Mouse (Mus musculus): ENCODE results near the gene Rab33b. TPM values are rescaled to one million over a fixed set of nuclear protein-coding genes. Genes with fewer than 3 reads are reported as not detected.

Gene Rab33b
- polyA plus RNA-seq, 1 experiment from 2014 or later = 24.2 TPM

DNA sequence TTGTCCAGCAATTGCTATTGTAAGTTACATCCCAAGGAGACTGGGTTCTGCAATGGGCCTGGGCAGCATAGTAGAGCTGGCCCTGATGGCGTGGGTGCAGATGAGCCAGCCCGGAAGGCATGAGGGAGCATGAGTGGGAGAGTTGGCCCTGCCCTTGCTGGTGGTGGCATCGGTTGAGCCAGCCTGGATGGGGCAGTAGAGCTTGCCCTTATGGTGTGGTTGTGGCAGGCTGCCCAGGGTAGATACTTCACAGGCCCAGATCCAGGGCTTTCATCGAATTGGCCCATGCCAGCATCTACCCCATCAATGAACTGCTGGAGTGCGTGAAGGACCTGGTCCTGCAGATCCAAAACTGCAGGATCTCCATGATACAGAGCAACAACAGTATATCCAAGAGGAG lies 28.3 kb downstream of the Rab33b start:
- WGBS = 97% methylated on average over 5 of the region's 5 CpGs
- H3K9me3 ChIP-seq = no peaks in the 10 kb centered on the region
- H3K9ac ChIP-seq (replicated peaks) = no peak overlapping the region
- no peak overlapping the region for H3K27ac ChIP-seq
- ATAC-seq (ENCODE audit: insufficient number of reproducible peaks, insufficient read depth, low FRiP score, low TSS enrichment, low read depth) = no peak
- no peaks in the 10 kb centered on the region for H3K27me3 ChIP-seq
- no peak overlapping the region for H3K4me3 ChIP-seq (replicated peaks)
- no peaks in the 10 kb centered on the region for H3K4me1 ChIP-seq (replicated peaks)
- H3K4me2 ChIP-seq = no peak overlapping the region
- H3K36me3 ChIP-seq = no peaks in the 10 kb centered on the region

DNA sequence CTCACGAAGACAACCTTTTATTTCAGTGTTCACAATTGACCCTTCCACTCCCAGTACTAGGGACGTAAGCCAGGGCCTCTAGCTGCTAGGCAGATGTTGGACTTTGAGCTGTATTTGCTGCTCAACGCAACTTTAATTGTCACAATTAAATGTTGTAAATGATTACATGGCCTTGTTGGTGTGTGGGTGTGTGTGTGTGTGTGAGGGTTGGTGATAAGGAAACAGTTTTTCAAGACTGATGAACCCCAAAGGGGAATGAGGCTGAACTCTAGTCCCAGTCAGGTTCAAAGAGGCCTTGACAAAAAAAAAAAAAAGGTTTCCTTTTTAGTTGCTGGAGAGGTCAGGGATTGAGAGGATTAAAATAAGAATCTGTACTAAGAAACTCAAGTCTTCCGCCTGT lies 33.7 kb downstream of the Rab33b start:
- no peaks in the 10 kb centered on the region for H3K27me3 ChIP-seq
- H3K4me2 ChIP-seq = no peak overlapping the region
- no peak for ATAC-seq (ENCODE audit: insufficient number of reproducible peaks, insufficient read depth, low FRiP score, low TSS enrichment, low read depth)
- H3K9me3 ChIP-seq = no peaks in the 10 kb centered on the region
- H3K27ac ChIP-seq = no peak overlapping the region
- H3K4me1 ChIP-seq (replicated peaks) = 0 out of 2 replicates have a peak, but pooled peaks cover 6% of the 10 kb centered on the region
- no peak overlapping the region for H3K4me3 ChIP-seq (replicated peaks)
- 80% methylated on average over 4 of the region's 4 CpGs for WGBS
- no peak overlapping the region for H3K9ac ChIP-seq (replicated peaks)
- H3K36me3 ChIP-seq = peaks cover 34% of the 10 kb centered on the region

DNA sequence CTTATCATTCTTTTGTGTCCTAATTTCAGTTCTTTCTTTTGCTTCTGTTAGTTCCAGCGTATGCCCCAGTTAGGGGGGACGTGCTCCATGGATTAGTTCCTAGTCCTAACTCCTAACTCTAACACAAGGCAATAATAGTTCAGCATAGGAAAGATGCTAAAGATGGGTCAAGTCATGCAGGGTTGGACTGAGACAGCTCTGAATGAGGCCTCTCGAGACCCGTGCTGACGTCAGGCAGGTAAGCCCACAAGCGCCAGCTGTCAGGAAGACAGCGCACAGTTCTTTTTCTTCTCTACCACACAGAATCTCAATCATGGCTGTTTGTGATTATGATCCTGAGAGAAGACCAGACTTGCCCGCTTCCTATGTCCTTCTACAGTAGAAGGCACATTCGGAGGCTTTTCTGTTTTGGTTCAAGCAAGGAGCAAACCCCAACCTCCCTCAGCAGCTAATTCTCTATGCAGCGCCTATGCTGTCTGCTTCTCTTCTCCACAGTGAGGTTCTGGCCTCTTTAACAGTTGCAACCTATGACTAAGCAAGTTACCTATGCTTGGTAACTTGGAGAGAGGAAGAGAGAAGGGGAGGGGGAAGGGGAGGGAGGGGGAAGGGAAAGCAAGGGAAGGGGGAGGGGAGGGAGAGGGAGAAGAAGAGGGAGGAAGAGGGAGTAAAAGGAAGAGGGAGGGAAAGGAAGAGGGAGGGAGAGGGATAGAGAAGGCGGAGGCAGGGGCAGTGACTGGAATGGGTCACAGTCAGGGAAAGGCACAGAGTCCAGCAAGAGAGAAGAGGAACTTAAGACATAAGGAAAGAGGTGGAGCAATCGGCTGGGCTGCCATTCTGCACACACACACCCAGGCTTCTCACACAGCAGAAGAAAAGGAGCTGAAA lies 34.4 kb downstream of the Rab33b start:
- Histone ChIP-seq H3K9ac (replicated peaks) (no peak overlapping the region), H3K36me3 (peaks cover 41% of the 10 kb centered on the region), H3K4me3 (replicated peaks) (no peak overlapping the region), H3K9me3 (no peaks in the 10 kb centered on the region), H3K27ac (no peak overlapping the region), H3K4me2 (no peak overlapping the region), H3K27me3 (no peaks in the 10 kb centered on the region), H3K4me1 (replicated peaks) (0 out of 2 replicates have a peak, but pooled peaks cover 6% of the 10 kb centered on the region)
- ATAC-seq (ENCODE audit: insufficient number of reproducible peaks, insufficient read depth, low FRiP score, low TSS enrichment, low read depth) = no peak
- WGBS = 76% methylated on average over 12 of the region's 12 CpGs

DNA sequence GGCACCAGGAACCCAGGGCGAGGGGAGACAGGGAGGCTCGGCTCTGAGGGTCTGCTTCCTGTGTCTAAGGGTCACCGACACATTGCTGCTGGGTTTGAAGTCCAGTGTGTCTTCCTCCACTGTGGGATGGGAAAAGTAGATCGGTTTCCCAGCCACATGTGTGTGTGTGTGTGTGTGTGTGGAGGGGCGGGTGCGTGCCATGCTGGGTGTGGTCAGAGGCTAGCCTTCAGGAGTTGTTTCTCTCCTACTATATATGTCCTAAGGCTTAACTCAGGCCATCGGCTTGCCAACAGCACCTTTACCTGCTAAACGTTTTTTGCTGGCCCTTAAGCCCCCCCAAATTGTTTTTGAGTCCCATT lies 35.0 kb downstream of the Rab33b start:
- no peak overlapping the region for H3K4me3 ChIP-seq (replicated peaks)
- peaks cover 47% of the 10 kb centered on the region for H3K36me3 ChIP-seq
- ATAC-seq (ENCODE audit: insufficient number of reproducible peaks, insufficient read depth, low FRiP score, low TSS enrichment, low read depth) = no peak
- H3K4me1 ChIP-seq (replicated peaks) = 0 out of 2 replicates have a peak, but pooled peaks cover 6% of the 10 kb centered on the region
- no peak overlapping the region for H3K9ac ChIP-seq (replicated peaks)
- H3K27me3 ChIP-seq = no peaks in the 10 kb centered on the region
- 72% methylated on average over 8 of the region's 8 CpGs for WGBS
- no peaks in the 10 kb centered on the region for H3K9me3 ChIP-seq
- H3K4me2 ChIP-seq = no peak overlapping the region
- no peak overlapping the region for H3K27ac ChIP-seq

DNA sequence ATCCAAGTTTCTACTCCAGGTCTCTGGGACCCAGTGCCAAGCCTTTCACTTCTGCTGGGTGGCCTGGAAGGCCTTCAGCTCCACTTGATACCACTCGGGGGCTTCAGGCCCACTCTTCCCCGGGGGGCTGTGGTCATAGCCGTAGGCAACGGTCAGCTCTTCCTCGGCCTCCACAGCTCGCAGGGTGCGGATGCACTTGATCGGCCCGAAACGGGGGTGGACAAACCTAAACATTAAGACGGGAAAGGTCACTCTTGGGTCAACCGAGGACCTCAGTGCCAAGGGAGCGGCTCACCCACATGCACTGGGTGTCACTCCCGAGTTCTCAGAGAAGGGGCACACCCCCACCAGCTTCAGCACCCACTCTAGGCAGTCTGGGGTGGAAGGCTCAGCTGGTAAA lies 37.5 kb downstream of the Rab33b start:
- ATAC-seq (ENCODE audit: insufficient number of reproducible peaks, insufficient read depth, low FRiP score, low TSS enrichment, low read depth) = no peak
- WGBS = 92% methylated on average over 14 of the region's 14 CpGs
- no peak overlapping the region for H3K9ac ChIP-seq (replicated peaks)
- H3K4me3 ChIP-seq (replicated peaks) = no peak overlapping the region
- 0 out of 2 replicates have a peak, but pooled peaks cover 6% of the 10 kb centered on the region for H3K4me1 ChIP-seq (replicated peaks)
- no peaks in the 10 kb centered on the region for H3K9me3 ChIP-seq
- no peak overlapping the region for H3K27ac ChIP-seq
- peaks cover 72% of the 10 kb centered on the region for H3K36me3 ChIP-seq
- H3K27me3 ChIP-seq = no peaks in the 10 kb centered on the region
- no peak overlapping the region for H3K4me2 ChIP-seq

DNA sequence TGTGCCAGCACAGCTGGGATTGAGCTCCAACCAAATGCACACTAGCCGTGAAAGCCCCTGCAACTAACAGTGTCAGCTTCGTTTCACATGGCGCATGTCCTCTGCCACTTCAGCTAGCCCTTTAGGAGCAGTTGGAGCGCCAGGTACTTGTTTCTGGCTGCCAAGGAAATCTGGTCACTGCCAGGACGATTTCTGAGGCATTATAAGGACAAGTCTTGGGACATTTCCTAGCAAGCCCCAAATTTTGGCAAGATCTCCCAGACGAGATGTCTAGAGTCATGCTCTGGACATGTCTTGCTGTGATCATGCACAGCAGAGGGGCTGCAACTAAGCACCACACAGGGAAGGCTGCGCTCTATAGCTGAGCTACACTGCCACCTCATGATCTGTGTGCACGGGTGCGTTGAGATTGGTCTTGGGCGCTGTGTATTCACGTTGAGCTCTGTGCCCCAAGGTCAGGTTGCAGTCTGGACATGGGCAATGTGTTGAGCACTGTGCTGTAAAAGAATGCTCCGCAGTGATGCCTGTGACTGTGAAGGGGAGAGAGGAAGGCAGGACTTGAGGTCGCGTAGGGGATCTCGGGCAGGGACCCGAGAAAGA lies 41.6 kb downstream of the Rab33b start:
- Histone ChIP-seq H3K36me3 (peaks cover 96% of the 10 kb centered on the region), H3K9ac (replicated peaks) (no peak overlapping the region), H3K4me3 (replicated peaks) (no peak overlapping the region), H3K4me2 (no peak overlapping the region), H3K9me3 (no peaks in the 10 kb centered on the region), H3K27me3 (no peaks in the 10 kb centered on the region), H3K27ac (no peak overlapping the region), H3K4me1 (replicated peaks) (no peaks in the 10 kb centered on the region)
- ATAC-seq (ENCODE audit: insufficient number of reproducible peaks, insufficient read depth, low FRiP score, low TSS enrichment, low read depth) = no peak
- 82% methylated on average over 16 of the region's 16 CpGs for WGBS

DNA sequence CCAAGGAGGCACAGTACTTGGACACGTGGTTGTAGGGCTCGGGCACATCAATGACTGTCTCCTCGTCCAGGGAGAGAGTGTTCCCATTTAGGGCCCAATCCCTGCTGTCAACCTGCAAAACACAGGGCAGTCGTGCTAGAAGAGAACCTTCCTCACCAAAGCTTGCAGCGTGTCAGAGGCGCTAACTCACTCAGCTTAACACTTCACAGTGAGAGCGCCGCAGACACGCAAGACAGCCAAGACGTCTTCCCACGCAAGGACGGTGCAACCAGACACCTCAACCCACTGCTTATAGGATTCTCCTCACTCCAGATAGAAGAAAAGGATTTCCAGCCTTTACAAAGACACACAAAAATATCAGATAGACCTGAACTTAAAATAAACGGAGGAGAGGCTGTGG lies 43.2 kb downstream of the Rab33b start:
- H3K4me1 ChIP-seq (replicated peaks) = peaks cover under 1% of the 10 kb centered on the region; the same call in 1 of the 2 replicates
- peaks cover 96% of the 10 kb centered on the region for H3K36me3 ChIP-seq
- H3K9ac ChIP-seq (replicated peaks) = no peak overlapping the region
- no peaks in the 10 kb centered on the region for H3K27me3 ChIP-seq
- no peak overlapping the region for H3K27ac ChIP-seq
- H3K4me3 ChIP-seq (replicated peaks) = no peak overlapping the region
- no peak overlapping the region for H3K4me2 ChIP-seq
- no peaks in the 10 kb centered on the region for H3K9me3 ChIP-seq
- no peak for ATAC-seq (ENCODE audit: insufficient number of reproducible peaks, insufficient read depth, low FRiP score, low TSS enrichment, low read depth)
- 91% methylated on average over 13 of the region's 13 CpGs for WGBS

DNA sequence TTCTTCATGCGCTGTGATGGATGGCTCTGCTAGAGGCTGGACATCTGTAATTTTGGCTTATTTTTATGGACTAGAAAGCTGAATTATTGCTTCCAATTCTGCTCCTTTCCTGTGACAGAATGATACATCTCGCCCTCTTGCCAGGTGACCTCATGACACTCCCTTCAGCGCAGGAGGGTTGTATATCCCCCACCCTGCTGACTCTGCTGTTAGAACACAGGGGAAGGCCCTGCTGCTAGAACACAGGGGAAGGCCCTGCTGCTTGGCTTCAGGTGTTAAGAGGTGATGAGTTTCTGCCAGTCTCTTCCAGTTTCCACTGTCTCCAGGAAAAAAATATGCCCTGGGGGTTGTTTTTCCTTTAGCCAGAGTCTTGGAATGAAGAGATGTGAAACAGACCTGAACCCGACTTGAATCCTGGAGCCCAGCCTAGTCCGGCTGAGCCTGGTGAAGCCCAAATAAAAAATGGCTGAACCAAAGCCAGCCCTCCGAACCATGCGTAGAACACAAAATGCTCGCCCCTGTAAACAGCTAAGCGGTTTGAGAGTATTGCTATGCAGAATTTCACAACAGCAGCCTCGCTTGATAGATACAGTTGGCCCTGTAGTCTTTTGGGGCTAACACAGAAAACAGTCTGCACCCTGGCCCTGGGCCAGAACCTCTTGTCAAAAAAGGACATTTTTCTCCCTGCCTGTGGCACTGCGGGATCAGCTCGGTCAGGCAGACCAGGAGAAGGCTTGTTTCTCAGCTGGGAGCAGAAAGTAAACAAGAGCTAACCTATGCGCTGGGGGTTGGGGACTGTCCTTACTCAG lies 48.0 kb downstream of the Rab33b start:
- ATAC-seq (ENCODE audit: insufficient number of reproducible peaks, insufficient read depth, low FRiP score, low TSS enrichment, low read depth) = no peak
- H3K9ac ChIP-seq (replicated peaks) = no peak overlapping the region
- H3K4me1 ChIP-seq (replicated peaks) = peaks cover 13% of the 10 kb centered on the region; the same call in 1 of the 2 replicates
- no peak overlapping the region for H3K4me3 ChIP-seq (replicated peaks)
- H3K27me3 ChIP-seq = no peaks in the 10 kb centered on the region
- peaks cover 93% of the 10 kb centered on the region for H3K36me3 ChIP-seq
- no peaks in the 10 kb centered on the region for H3K9me3 ChIP-seq
- 77% methylated on average over 13 of the region's 13 CpGs for WGBS
- no peak overlapping the region for H3K4me2 ChIP-seq
- peak overlapping the region; percentile 41 for H3K27ac ChIP-seq

DNA sequence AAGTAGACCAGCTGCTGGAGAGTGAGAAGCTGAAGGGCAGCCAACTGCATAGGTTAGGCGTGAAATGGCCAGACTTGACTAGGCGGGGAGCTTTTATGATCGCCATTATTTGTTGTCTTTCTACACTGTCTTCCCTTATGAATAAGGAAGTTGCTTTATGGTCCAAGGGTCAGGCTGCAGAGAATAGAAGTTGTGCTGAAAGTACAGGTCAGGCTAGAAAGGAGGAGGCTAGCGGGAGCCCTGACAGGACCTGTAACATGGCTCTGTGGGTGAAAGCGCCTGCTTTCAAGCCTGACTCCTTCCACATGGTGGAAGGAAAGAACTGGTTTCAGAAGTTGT lies 48.5 kb downstream of the Rab33b start:
- 72% methylated on average over 5 of the region's 5 CpGs for WGBS
- Histone ChIP-seq H3K27ac (peak overlapping the region; percentile 41), H3K27me3 (no peaks in the 10 kb centered on the region), H3K36me3 (peaks cover 90% of the 10 kb centered on the region), H3K4me3 (replicated peaks) (no peak overlapping the region), H3K4me1 (replicated peaks) (peaks cover 13% of the 10 kb centered on the region; the same call in 1 of the 2 replicates), H3K9me3 (no peaks in the 10 kb centered on the region), H3K4me2 (no peak overlapping the region), H3K9ac (replicated peaks) (no peak overlapping the region)
- ATAC-seq (ENCODE audit: insufficient number of reproducible peaks, insufficient read depth, low FRiP score, low TSS enrichment, low read depth) = no peak

DNA sequence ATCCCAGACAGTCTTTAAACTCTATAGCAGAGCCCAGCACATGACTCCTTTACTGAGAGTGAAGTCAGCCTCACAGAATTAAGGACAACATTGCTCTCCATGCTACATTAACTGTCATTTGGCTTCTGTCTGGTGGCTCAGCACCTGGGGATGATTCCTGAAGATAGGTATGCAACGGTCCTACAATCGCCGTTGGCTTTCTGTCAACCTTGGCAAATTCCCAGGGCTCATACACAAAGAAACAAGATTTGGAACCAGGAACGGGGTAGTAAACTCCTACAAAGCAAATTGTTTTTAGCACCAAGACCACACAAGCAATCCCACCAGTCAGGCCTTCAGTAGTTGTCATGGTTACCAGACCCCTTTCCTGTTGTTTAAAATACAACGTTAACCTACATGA lies 49.9 kb downstream of the Rab33b start:
- Histone ChIP-seq H3K9me3 (no peaks in the 10 kb centered on the region), H3K9ac (replicated peaks) (no peak overlapping the region), H3K4me1 (replicated peaks) (peaks cover 13% of the 10 kb centered on the region; the same call in 1 of the 2 replicates), H3K4me3 (replicated peaks) (no peak overlapping the region), H3K27ac (no peak overlapping the region), H3K4me2 (no peak overlapping the region), H3K36me3 (peaks cover 89% of the 10 kb centered on the region), H3K27me3 (no peaks in the 10 kb centered on the region)
- WGBS = 81% methylated on average over 5 of the region's 5 CpGs
- no peak for ATAC-seq (ENCODE audit: insufficient number of reproducible peaks, insufficient read depth, low FRiP score, low TSS enrichment, low read depth)

DNA sequence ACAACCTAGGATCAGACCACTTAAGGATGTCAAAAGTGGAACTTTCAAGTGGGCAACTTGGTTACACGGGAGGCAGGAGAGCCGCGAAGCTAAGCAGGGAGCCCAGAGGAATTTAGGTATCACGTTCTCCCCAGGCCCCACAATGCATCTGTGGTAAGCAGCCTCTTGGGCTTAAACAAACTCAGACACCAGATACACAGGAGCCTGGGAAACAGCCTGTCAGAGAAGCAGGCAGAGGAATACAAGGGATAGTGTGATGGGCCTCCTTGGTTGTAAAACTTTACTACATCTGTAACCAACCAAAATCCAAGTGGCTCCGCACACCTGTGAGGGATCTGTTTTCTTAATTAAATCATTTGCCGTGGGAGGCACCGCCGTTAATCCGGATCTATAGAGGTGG lies 50.3 kb downstream of the Rab33b start:
- Histone ChIP-seq H3K36me3 (peaks cover 89% of the 10 kb centered on the region), H3K27ac (no peak overlapping the region), H3K4me1 (replicated peaks) (peaks cover 13% of the 10 kb centered on the region; the same call in 1 of the 2 replicates), H3K27me3 (no peaks in the 10 kb centered on the region), H3K4me2 (no peak overlapping the region), H3K9ac (replicated peaks) (no peak overlapping the region), H3K4me3 (replicated peaks) (no peak overlapping the region), H3K9me3 (no peaks in the 10 kb centered on the region)
- 56% methylated on average over 9 of the region's 9 CpGs for WGBS
- peak; percentile 56; the same call in 1 of the 2 replicates for ATAC-seq (ENCODE audit: insufficient number of reproducible peaks, insufficient read depth, low FRiP score, low TSS enrichment, low read depth)

All from limb, embryonic 12.5 days (tissue).